In genomic region chr19:4304871-4305321, GRCm38 (mm10) we compare ENCODE assay signal across 8 mouse cellular contexts. TPM values are rescaled to one million over a fixed set of nuclear protein-coding genes. Genes with fewer than 3 reads are reported as not detected.
DNase-seq lines count a peak whose midpoint lies in the region; TF ChIP-seq lines count a peak whose summit lies in the region.

No protein-coding gene starts in this region.

- H3K4me1 ChIP-seq in ES-E14 (ENCODE audit: control insufficient read depth in 2 of 2, insufficient read depth in 2 of 2, low read length in 2 of 2, poor library complexity in 1 of 2), result peaks cover 6 to 28% of the 10 kb centered on the region in 2 experiments; a peak in 3 of 4 replicates
- peaks cover 63% of the 10 kb centered on the region for H3K4me1 ChIP-seq in hindbrain, embryonic 10.5 days (replicated peaks)

- in situ Hi-C loops in ES-E14 (cut with MboI; ENCODE audit: low sequenced_read_pairs in 2 of 2, unreplicated experiment in 2 of 2), result no loop called here

- DNase-seq in cerebellum, adult 9-10 months, result peak; percentile 68
- DNase-seq in cerebellum, adult 11 months, result no peak
- no peak for DNase-seq in ES-E14 (ENCODE audit: low read depth, low spot score)
- DNase-seq in hindbrain, embryonic 10.5 days (ENCODE audit: low spot score), result no peak
- DNase-seq in lung, postnatal 25 days (ENCODE audit: low spot score), result peak; percentile 54
- peak; percentile 52 for DNase-seq in thymus, postnatal 10 days (ENCODE audit: low spot score in 2 of 2)
- DNase-seq in layer of hippocampus, adult 9-11 months, result no peak
- no peak for DNase-seq in embryo, embryonic 9.5 days (ENCODE audit: extremely low spot score)

- H3K27me3 ChIP-seq in hindbrain, embryonic 10.5 days (ENCODE audit: insufficient read depth, poor library complexity, severe bottlenecking), result no peaks in the 10 kb centered on the region

- no peaks in the 10 kb centered on the region for H3K9me3 ChIP-seq in ES-E14 (ENCODE audit: control insufficient read depth, insufficient read depth, low read depth, low read length)
- no peaks in the 10 kb centered on the region for H3K9me3 ChIP-seq in hindbrain, embryonic 10.5 days

- no peak overlapping the region for H3K9ac ChIP-seq in ES-E14 (ENCODE audit: insufficient read depth, low read depth, low read length, poor library complexity, severe bottlenecking)

- WGBS in hindbrain, embryonic 10.5 days, result 63% methylated on average over 4 of the region's 4 CpGs

- H3K36me3 ChIP-seq in ES-E14 (ENCODE audit: control insufficient read depth, insufficient read depth, low read length, poor library complexity, severe bottlenecking), result no peaks in the 10 kb centered on the region
- H3K36me3 ChIP-seq in hindbrain, embryonic 10.5 days, result no peaks in the 10 kb centered on the region

- H3K27ac ChIP-seq in ES-E14 (ENCODE audit: insufficient read depth, low read depth, low read length, poor library complexity, severe bottlenecking), result no peak overlapping the region
- H3K27ac ChIP-seq in hindbrain, embryonic 10.5 days, result peak overlapping the region; percentile 95; the same call in 1 of the 2 replicates

- peak overlapping the region; percentile 93 to 97; a peak in 3 of 4 replicates for H3K4me3 ChIP-seq in ES-E14 (ENCODE audit: insufficient read depth in 1 of 2, low read depth in 1 of 2, low read length in 2 of 2, poor library complexity in 1 of 2, severe bottlenecking in 1 of 2)
- peak overlapping the region; percentile 95 for H3K4me3 ChIP-seq in hindbrain, embryonic 10.5 days

TF ChIP-seq in ES-E14, 5 proteins besides CTCF, POLR2A, EP300 and RAD21:
- TF ChIP-seq CHD2 (IDR thresholded peaks at IDR 0.05; ENCODE audit: low read depth, low read length) (no peak), ZC3H11A (IDR thresholded peaks at IDR 0.05; ENCODE audit: borderline replicate concordance, low read depth, low read length) (no peak), HCFC1 (IDR thresholded peaks at IDR 0.05; ENCODE audit: borderline replicate concordance, insufficient read depth, low read length) (no peak), ZNF384 (IDR thresholded peaks at IDR 0.05; ENCODE audit: low read depth, low read length) (no peak), MAFK (IDR thresholded peaks at IDR 0.05; ENCODE audit: insufficient read depth, low read depth, low read length) (no peak)

RNA-seq across cellular contexts. Expression of gene Grk2, which starts 1.1 kb away (rescaled TPM):
- total RNA-seq in ES-E14 (2012; rRNA removed), result 56.1 and 76.6 TPM in 2 replicates
- polyA plus RNA-seq in hindbrain, embryonic 10.5 days (2016; fragmentation: Nextera tagmentation; extraction: Ambion mirVana), result 14.8 and 16.7 TPM in 2 replicates

RNA-seq across cellular contexts. Expression of gene Ankrd13d, which starts 22.0 kb away (rescaled TPM):
- 5.5 and 8.8 TPM in 2 replicates for total RNA-seq in ES-E14 (2012; rRNA removed)
- 9.9 and 14.4 TPM in 2 replicates for polyA plus RNA-seq in hindbrain, embryonic 10.5 days (2016; fragmentation: Nextera tagmentation; extraction: Ambion mirVana)

RNA-seq across cellular contexts. Expression of gene Ssh3, which starts 35.9 kb away (rescaled TPM):
- 7.3 and 15.1 TPM in 2 replicates for total RNA-seq in ES-E14 (2012; rRNA removed)
- polyA plus RNA-seq in hindbrain, embryonic 10.5 days (2016; fragmentation: Nextera tagmentation; extraction: Ambion mirVana), result 4.0 and 5.9 TPM in 2 replicates

Comparison
In these comparisons a context has a peak if more than half of its experiments do, and no peak if none do; other contexts are left out.
1. DNase-seq: peak in cerebellum, adult 9-10 months (single experiment), lung, postnatal 25 days (single experiment) and thymus, postnatal 10 days (2 of 2); none in cerebellum, adult 11 months (single experiment), ES-E14 (single experiment), hindbrain, embryonic 10.5 days (single experiment), layer of hippocampus, adult 9-11 months (single experiment) and embryo, embryonic 9.5 days (single experiment).